8 mouse cellular contexts compared by ENCODE assay signal in genomic region chr17:57247393-57248200, GRCm38 (mm10). TPM values are rescaled to one million over a fixed set of nuclear protein-coding genes. Genes with fewer than 3 reads are reported as not detected.
DNase-seq lines count a peak whose midpoint lies in the region; ATAC-seq lines count a peak whose summit lies in the region.

No protein-coding gene starts in this region.

- peaks cover 6% of the 10 kb centered on the region for H3K36me3 ChIP-seq in hindbrain, embryonic 14.5 days (replicated peaks; ENCODE audit: control insufficient read depth, insufficient read depth)

- WGBS in hindbrain, embryonic 14.5 days, result under 1% methylated on average over 46 of the region's 46 CpGs

- no peaks in the 10 kb centered on the region for H3K27me3 ChIP-seq in hindbrain, embryonic 14.5 days (ENCODE audit: control insufficient read depth, insufficient read depth, low read length)

- peak overlapping the region; percentile 70 for H3K9ac ChIP-seq in hindbrain, embryonic 14.5 days

- peaks cover 27% of the 10 kb centered on the region for H3K4me1 ChIP-seq in hindbrain, embryonic 14.5 days (replicated peaks; ENCODE audit: control insufficient read depth, insufficient read depth, low read length)

- DNase-seq in R1 (ENCODE audit: low read depth, low spot score), result peak; percentile 100
- peak; percentile 88 to 89 for DNase-seq in cerebellum, postnatal 25 days
- peak; percentile 82 to 92 for DNase-seq in frontal cortex, postnatal 25 days (ENCODE audit: low spot score in 2 of 2)
- peak; percentile 96 for DNase-seq in hindbrain, embryonic 14.5 days (ENCODE audit: low spot score)
- peak; percentile 93 to 94 for DNase-seq in layer of hippocampus, postnatal 36 days
- DNase-seq in lung, postnatal 36 days, result peak; percentile 98
- DNase-seq in retina, postnatal 1 day, result peak; percentile 100
- DNase-seq in urinary bladder, adult 18-20 months (ENCODE audit: low spot score in 2 of 2), result peak; percentile 63 to 91

- peak overlapping the region; percentile 57 for H3K4me3 ChIP-seq in hindbrain, embryonic 14.5 days (replicated peaks; ENCODE audit: low read length)

- no peaks in the 10 kb centered on the region for H3K9me3 ChIP-seq in hindbrain, embryonic 14.5 days (ENCODE audit: control insufficient read depth, low read length)

- peak; percentile 97 for ATAC-seq in hindbrain, embryonic 14.5 days (ENCODE audit: low FRiP score)

- peak overlapping the region; percentile 95 for H3K4me2 ChIP-seq in hindbrain, embryonic 14.5 days (replicated peaks)

- H3K27ac ChIP-seq in hindbrain, embryonic 14.5 days, result peak overlapping the region; percentile 96

RNA-seq across cellular contexts. Expression of gene Gpr108, which starts 0.6 kb away (rescaled TPM):
- polyA plus RNA-seq in hindbrain, embryonic 14.5 days (2014; fragmentation: Nextera tagmentation; extraction: Ambion mirVana), result 22.1 and 24.3 TPM in 2 replicates
- 10 to 100 TPM; 23.6 to 25.4 TPM for total RNA-seq in layer of hippocampus, postnatal 36 days (2021)

RNA-seq across cellular contexts. Expression of gene Trip10, which starts 1.7 kb away (rescaled TPM):
- polyA plus RNA-seq in hindbrain, embryonic 14.5 days (2014; fragmentation: Nextera tagmentation; extraction: Ambion mirVana), result 9.5 and 10.1 TPM in 2 replicates
- 1 to 10 TPM; 7.9 to 8.2 TPM for total RNA-seq in layer of hippocampus, postnatal 36 days (2021)

RNA-seq across cellular contexts. Expression of gene C3, which starts 19.7 kb away (rescaled TPM):
- 2.0 and 2.7 TPM in 2 replicates for polyA plus RNA-seq in hindbrain, embryonic 14.5 days (2014; fragmentation: Nextera tagmentation; extraction: Ambion mirVana)
- 1 to 10 TPM; 1.1 to 2.4 TPM for total RNA-seq in layer of hippocampus, postnatal 36 days (2021)

RNA-seq across cellular contexts. Expression of gene Vav1, which starts 31.3 kb away (rescaled TPM):
- 1.7 TPM in 2 replicates for polyA plus RNA-seq in hindbrain, embryonic 14.5 days (2014; fragmentation: Nextera tagmentation; extraction: Ambion mirVana)
- total RNA-seq in layer of hippocampus, postnatal 36 days (2021), result 1 to 10 TPM; 3.0 to 3.7 TPM

RNA-seq across cellular contexts. Expression of gene Tnfsf14, which starts 53.6 kb away (rescaled TPM):
- 0.13 TPM in 1 of 2 replicates, not detected in the other for polyA plus RNA-seq in hindbrain, embryonic 14.5 days (2014; fragmentation: Nextera tagmentation; extraction: Ambion mirVana)
- not detected for total RNA-seq in layer of hippocampus, postnatal 36 days (2021)

Comparison
In these comparisons a context has a peak if more than half of its experiments do, and no peak if none do; other contexts are left out.
1. Peak in every context shown above with its lines: DNase-seq, ATAC-seq, H3K4me3 ChIP-seq and H3K27ac ChIP-seq.